Mouse (Mus musculus) heart, postnatal 4 days (tissue): ENCODE data around the gene Prss41. TPM values are rescaled to one million over a fixed set of nuclear protein-coding genes. Genes with fewer than 3 reads are reported as not detected.

Experiments used
- microRNA-seq, 2 experiments: library from miRNA; unstranded; fragments of <30 nt; microRNA quantifications; one replicate each; pipeline ENCODE4 v1.2.0; 2021 to 2022
- total RNA-seq, 2 experiments: library from RNA; stranded (reverse); gene quantifications; 2 replicates each; pipeline ENCODE4 v1.2.3; 2021

Gene Prss41
- total RNA-seq, 2 experiments from 2014 or later, result not detected

Small RNA genes lying within 50 kb of the gene (microRNA-seq; reads per million reads assigned to microRNA genes)
- 2.2 to 3.1 reads per million in 2 experiments for gene Mir5125

Other genes starting within 250 kb of the Prss41 start
- 10 to 100 TPM in 1 of 2 experiments, 1 to 10 TPM in 1; 9.3 to 10.3 TPM for gene Zfp13, start 244.7 kb downstream of the Prss41 start, total RNA-seq
- not detected for gene Zscan10, start 243.3 kb downstream of the Prss41 start, total RNA-seq
- under 1 TPM; 0.48 to 0.50 TPM for gene Mmp25, start 198.9 kb downstream of the Prss41 start, total RNA-seq
- under 1 TPM in 1 of 2 experiments, not detected in 1; 0.14 TPM for gene Bicdl2, start 183.7 kb downstream of the Prss41 start, total RNA-seq
- 100 to 1,000 TPM; 214 to 238 TPM for gene Hcfc1r1, start 170.6 kb downstream of the Prss41 start, total RNA-seq
- 10 to 100 TPM; 24.8 to 28.8 TPM for gene Thoc6, start 170.3 kb downstream of the Prss41 start, total RNA-seq
- gene Tnfrsf12a, start 166.7 kb downstream of the Prss41 start, total RNA-seq, result 100 to 1,000 TPM; 212 to 246 TPM
- not detected for gene Cldn6, start 164.9 kb downstream of the Prss41 start, total RNA-seq
- not detected for gene Cldn9, start 160.1 kb downstream of the Prss41 start, total RNA-seq
- gene 1520401A03Rik, start 121.4 kb downstream of the Prss41 start, total RNA-seq, result not detected
- 10 to 100 TPM; 16.6 to 16.7 TPM for gene Pkmyt1, start 117.8 kb downstream of the Prss41 start, total RNA-seq
- 10 to 100 TPM; 19.1 to 19.3 TPM for gene Paqr4, start 103.3 kb downstream of the Prss41 start, total RNA-seq
- gene Kremen2, start 98.3 kb downstream of the Prss41 start, total RNA-seq, result not detected
- gene Flywch1, start 72.6 kb downstream of the Prss41 start, total RNA-seq, result 10 to 100 TPM; 32.8 to 33.4 TPM
- gene Flywch2, start 58.1 kb downstream of the Prss41 start, total RNA-seq, result 1 to 10 TPM; 1.2 to 2.2 TPM
- 100 to 1,000 TPM; 275 to 287 TPM for gene Srrm2, start 53.6 kb downstream of the Prss41 start, total RNA-seq
- gene Elob, start 15.0 kb downstream of the Prss41 start, total RNA-seq, result 100 to 1,000 TPM; 413 to 427 TPM
- gene Prss33, start 8.1 kb downstream of the Prss41 start, total RNA-seq, result not detected
- gene Prss32, start 317 bp downstream of the Prss41 start, total RNA-seq, result not detected
- gene Prss21, start 23.9 kb upstream of the Prss41 start, total RNA-seq, result not detected
- not detected for gene Dcpp1, start 36.7 kb upstream of the Prss41 start, total RNA-seq
- gene Dcpp2, start 36.7 kb upstream of the Prss41 start, total RNA-seq, result not detected
- not detected for gene Dcpp3, start 73.3 kb upstream of the Prss41 start, total RNA-seq
- not detected for gene Sbp, start 97.5 kb upstream of the Prss41 start, total RNA-seq
- not detected for gene Sbpl, start 111.1 kb upstream of the Prss41 start, total RNA-seq
- not detected for gene Prss30, start 136.4 kb upstream of the Prss41 start, total RNA-seq
- gene Prss22, start 153.9 kb upstream of the Prss41 start, total RNA-seq, result not detected
- gene Prss27, start 194.0 kb upstream of the Prss41 start, total RNA-seq, result not detected
- 10 to 100 TPM; 25.4 to 26.0 TPM for gene Kctd5, start 229.3 kb upstream of the Prss41 start, total RNA-seq